Mouse (Mus musculus) limb, embryonic 14.5 days (tissue): Measurements from ENCODE around the gene Rasgrf2. TPM values are rescaled to one million over a fixed set of nuclear protein-coding genes. Genes with fewer than 3 reads are reported as not detected.

Source experiments
- ATAC-seq: fragments of 200-750 bp; cut with Nextera tagmentation; 2 replicates; pipeline ENCODE4 v1.8.0; 2017; ENCODE audit warnings: low read depth, moderate number of reproducible peaks, moderate TSS enrichment; ENCODE audit not compliant: low FRiP score
- DNase-seq: peaks from one replicate; pipeline ENCODE4 v3.0.0-alpha.2; 2015; ENCODE audit warnings: low spot score
- H3K27ac ChIP-seq: fragments of 300-500 bp; sonication (generic); replicated peaks from 2 replicates; pipeline ENCODE4 v1.5.1; 2014; ENCODE audit warnings: low read depth, mild to moderate bottlenecking, low read length, moderate library complexity, mixed read lengths
- H3K27me3 ChIP-seq: fragments of 300-500 bp; sonication (generic); 2 replicates; pipeline ENCODE4 v1.6.1; 2014; ENCODE audit warnings: low read length, mixed read lengths; ENCODE audit not compliant: control insufficient read depth, insufficient read depth
- H3K36me3 ChIP-seq: fragments of 300-500 bp; sonication (generic); 2 replicates; pipeline ENCODE4 v1.6.1; 2014; ENCODE audit warnings: mild to moderate bottlenecking, low read length, moderate library complexity, mixed read lengths; ENCODE audit not compliant: control insufficient read depth, insufficient read depth
- H3K4me1 ChIP-seq: fragments of 300-500 bp; sonication (generic); 2 replicates; pipeline ENCODE4 v1.6.1; 2014; ENCODE audit warnings: antibody characterized with exemption, low read length, mixed read lengths; ENCODE audit not compliant: control insufficient read depth, insufficient read depth
- H3K4me2 ChIP-seq: fragments of 300-500 bp; sonication (generic); replicated peaks from 2 replicates; pipeline ENCODE4 v1.6.1; 2014; ENCODE audit warnings: low read depth, mild to moderate bottlenecking, low read length, moderate library complexity; ENCODE audit not compliant: severe bottlenecking
- H3K4me3 ChIP-seq: fragments of 300-500 bp; sonication (generic); replicated peaks from 2 replicates; pipeline ENCODE4 v1.5.1; 2014; ENCODE audit warnings: low read length
- H3K9ac ChIP-seq: fragments of 300-500 bp; sonication (generic); 2 replicates; pipeline ENCODE4 v1.6.1; 2014; ENCODE audit warnings: mild to moderate bottlenecking, low read depth, low read length, moderate library complexity; ENCODE audit not compliant: severe bottlenecking
- H3K9me3 ChIP-seq: fragments of 300-500 bp; sonication (generic); 2 replicates; pipeline ENCODE4 v1.6.1; 2016; ENCODE audit warnings: low read length; ENCODE audit not compliant: control insufficient read depth
- POLR2A ChIP-seq: fragments of 200-500 bp; IDR thresholded peaks from 2 replicates; pipeline ENCODE4 v1.8.0; 2012; ENCODE audit warnings: inconsistent platforms, mild to moderate bottlenecking, moderate library complexity, borderline replicate concordance; ENCODE audit not compliant: insufficient read depth, insufficient read length; ENCODE audit errors: extremely low read depth
- WGBS: fragments of 180-500 bp; shearing (Covaris S2); extraction: QIAGEN DNeasy Blood & Tissue Kit; methylation state at CpG from one replicate; pipeline ENCODE4 v1.1.7; 2014; 5-methylcytosine and 5-hydroxymethylcytosine counted together
- polyA plus RNA-seq, 2 experiments: library from polyadenylated mRNA; depleted of rRNA in 1 of 2; stranded (reverse) in 1 of 2; unstranded in 1 of 2; fragments of >200 nt; fragmentation: Nextera tagmentation in 1 of 2; extraction: Ambion mirVana in 1 of 2; gene quantifications; 2 replicates each; pipeline versions ENCODE4 v1.2.1 to v1.2.3; 2012 to 2014

Gene Rasgrf2
- polyA plus RNA-seq, 2 experiments: 0.18 to 0.57 TPM

- ATAC-seq (no peak), DNase-seq (no peak)
- H3K4me1 ChIP-seq: peaks cover 4% of the 10 kb centered on the region
- H3K27ac ChIP-seq: no peak overlapping the region
- H3K36me3 ChIP-seq: no peaks in the 10 kb centered on the region
- H3K4me3 ChIP-seq: no peak overlapping the region
- WGBS: 89% methylated on average over 24 of the region's 24 CpGs
- H3K9me3 ChIP-seq: no peaks in the 10 kb centered on the region
- H3K4me2 ChIP-seq: no peak overlapping the region
- H3K9ac ChIP-seq: no peak overlapping the region
- TF ChIP-seq POLR2A: no peak
- no peaks in the 10 kb centered on the region for H3K27me3 ChIP-seq
These were observed 100.9 kb downstream of the Rasgrf2 start for GRCm38 (mm10) chr13:92030364-92031057.

GRCm38 (mm10) chr13:92029666-92030065 lies 101.8 kb downstream of the Rasgrf2 start:
- Histone ChIP-seq H3K4me1 (peaks cover 4% of the 10 kb centered on the region), H3K9me3 (no peaks in the 10 kb centered on the region), H3K9ac (no peak overlapping the region), H3K4me3 (no peak overlapping the region), H3K27me3 (no peaks in the 10 kb centered on the region), H3K27ac (no peak overlapping the region), H3K4me2 (no peak overlapping the region), H3K36me3 (no peaks in the 10 kb centered on the region)
- ATAC-seq: no peak
- no peak for DNase-seq
- no peak for TF ChIP-seq POLR2A
- 87% methylated on average over 3 of the region's 3 CpGs for WGBS

- ATAC-seq (0 out of 2 replicates have a peak, but pooled peaks have one; percentile 37), DNase-seq (peak; percentile 34)
- Histone ChIP-seq H3K27ac (peak overlapping the region; percentile 69), H3K9me3 (no peaks in the 10 kb centered on the region), H3K9ac (no peak overlapping the region), H3K4me1 (peaks cover 4% of the 10 kb centered on the region), H3K36me3 (no peaks in the 10 kb centered on the region), H3K4me3 (no peak overlapping the region), H3K4me2 (no peak overlapping the region), H3K27me3 (no peaks in the 10 kb centered on the region)
- WGBS: 58% methylated on average over 5 of the region's 5 CpGs
- TF ChIP-seq POLR2A: no peak
These were observed 103.5 kb downstream of the Rasgrf2 start for GRCm38 (mm10) chr13:92027951-92028350.

- Histone ChIP-seq H3K27me3 (no peaks in the 10 kb centered on the region), H3K9me3 (no peaks in the 10 kb centered on the region), H3K27ac (no peak overlapping the region), H3K9ac (no peak overlapping the region), H3K4me2 (no peak overlapping the region), H3K36me3 (no peaks in the 10 kb centered on the region), H3K4me3 (no peak overlapping the region), H3K4me1 (peaks cover 4% of the 10 kb centered on the region)
- ATAC-seq (no peak), DNase-seq (no peak)
- no peak for TF ChIP-seq POLR2A
- WGBS: 84% methylated on average over 2 of the region's 2 CpGs
These were observed 104.8 kb downstream of the Rasgrf2 start for GRCm38 (mm10) chr13:92026651-92027050.

GRCm38 (mm10) chr13:92025124-92025523 lies 106.3 kb downstream of the Rasgrf2 start:
- Histone ChIP-seq H3K27me3 (no peaks in the 10 kb centered on the region), H3K9me3 (no peaks in the 10 kb centered on the region), H3K4me3 (no peak overlapping the region), H3K4me2 (no peak overlapping the region), H3K9ac (no peak overlapping the region), H3K4me1 (peaks cover 4% of the 10 kb centered on the region), H3K27ac (no peak overlapping the region), H3K36me3 (no peaks in the 10 kb centered on the region)
- WGBS: 93% methylated on average over 3 of the region's 3 CpGs
- TF ChIP-seq POLR2A: no peak
- DNase-seq (no peak), ATAC-seq (no peak)
